In the genomic region with DNA sequence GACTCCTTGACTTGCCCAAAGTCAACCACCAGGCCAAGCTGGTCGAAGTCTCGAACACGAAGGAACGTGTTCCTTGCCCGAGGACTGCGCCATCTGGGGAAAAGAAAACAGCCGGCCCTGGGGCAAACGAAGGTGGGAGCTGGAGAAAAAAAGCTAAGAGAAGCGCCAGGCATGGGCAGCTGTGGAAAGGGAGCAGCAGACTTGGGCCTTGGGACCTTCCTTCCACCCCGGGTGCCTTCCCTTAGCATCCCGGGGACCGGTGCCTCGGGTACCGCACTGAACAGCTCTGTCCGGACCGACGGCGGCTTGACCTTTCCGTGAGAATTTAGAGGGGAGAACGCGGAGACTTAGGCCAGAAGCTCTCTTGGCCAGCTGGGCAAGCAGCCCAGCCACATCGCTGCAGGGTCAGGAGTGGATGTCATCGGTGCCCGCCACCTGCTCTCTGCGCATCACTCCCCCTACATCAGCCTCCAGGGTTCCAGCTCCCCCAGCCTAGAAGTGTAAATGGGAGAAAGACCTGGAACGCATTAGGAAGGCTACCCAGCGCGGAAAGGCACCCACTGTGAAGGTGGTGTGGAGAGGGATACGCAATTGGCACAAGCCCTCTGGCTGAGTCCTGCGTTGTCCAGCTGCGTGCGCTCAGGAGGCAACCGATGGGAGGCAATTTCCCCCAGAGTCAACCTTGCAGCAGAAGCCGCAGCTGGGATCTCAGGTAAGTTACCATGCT, we compare ENCODE assay signal across 14 mouse cellular contexts. TPM values are rescaled to one million over a fixed set of nuclear protein-coding genes. Genes with fewer than 3 reads are reported as not detected.
DNase-seq lines count a peak whose midpoint lies in the region; ATAC-seq and TF ChIP-seq lines count a peak whose summit lies in the region.
"Had no signal": no experiment of that assay in that cellular context is flagged by ENCODE, and none has a peak within 500 bp of the region (broad histone marks: within the 10 kb centered on the region; RNA-seq: fewer than 3 reads in every experiment).

No protein-coding gene starts in this region.

- H3K27ac ChIP-seq in gastrocnemius, adult 2 months: no peak overlapping the region
- H3K27ac ChIP-seq in midbrain, embryonic 10.5 days (replicated peaks): no peak overlapping the region
- H3K27ac ChIP-seq in midbrain, embryonic 16.5 days (ENCODE audit: low read length): no peak overlapping the region
- no peak overlapping the region for H3K27ac ChIP-seq in hindbrain, embryonic 13.5 days
- H3K27ac ChIP-seq: embryonic facial prominence, embryonic 15.5 days; liver, embryonic 15.5 days had no signal

- no peak for ATAC-seq in midbrain, embryonic 16.5 days
- 0 out of 2 replicates have a peak, but pooled peaks have one; percentile 7 for ATAC-seq in hindbrain, embryonic 13.5 days (ENCODE audit: low FRiP score)

- TF ChIP-seq CTCF in gastrocnemius, adult 2 months (IDR thresholded peaks at IDR 0.05): no peak

- no peak overlapping the region for H3K4me2 ChIP-seq in midbrain, embryonic 16.5 days (ENCODE audit: low read length)
- H3K4me2 ChIP-seq in hindbrain, embryonic 13.5 days: no peak overlapping the region
- H3K4me2 ChIP-seq: embryonic facial prominence, embryonic 15.5 days; liver, embryonic 15.5 days had no signal

- no peaks in the 10 kb centered on the region for H3K36me3 ChIP-seq in midbrain, embryonic 10.5 days
- H3K36me3 ChIP-seq in midbrain, embryonic 16.5 days (ENCODE audit: control insufficient read depth, insufficient read depth, low read length): no peaks in the 10 kb centered on the region
- H3K36me3 ChIP-seq in hindbrain, embryonic 13.5 days: no peaks in the 10 kb centered on the region
- H3K36me3 ChIP-seq: embryonic facial prominence, embryonic 15.5 days; liver, embryonic 15.5 days had no signal

- DNase-seq in gastrocnemius, adult 2 months: peak; percentile 28
- no peak for DNase-seq in gastrocnemius, postnatal 25 days
- peak; percentile 42 for DNase-seq in midbrain, embryonic 10.5 days (ENCODE audit: low spot score)
- peak; percentile 41 for DNase-seq in testis, postnatal 10 days (ENCODE audit: low spot score)
- no peak for DNase-seq in left cerebral cortex, postnatal 36 days (ENCODE audit: low spot score in 2 of 2)
- DNase-seq: kidney, adult 8-10 months; right cerebral cortex, postnatal 14 days; thymus, adult 18-20 months had no signal

- WGBS in midbrain, embryonic 10.5 days: 2% methylated on average over 34 of the region's 34 CpGs
- WGBS in midbrain, embryonic 16.5 days: 3% methylated on average over 34 of the region's 34 CpGs
- WGBS in hindbrain, embryonic 13.5 days: 2% methylated on average over 34 of the region's 34 CpGs

- H3K9me3 ChIP-seq in midbrain, embryonic 10.5 days (replicated peaks): no peaks in the 10 kb centered on the region
- H3K9me3 ChIP-seq in midbrain, embryonic 16.5 days (replicated peaks; ENCODE audit: control insufficient read depth, low read length, poor library complexity, severe bottlenecking): no peaks in the 10 kb centered on the region
- no peaks in the 10 kb centered on the region for H3K9me3 ChIP-seq in hindbrain, embryonic 13.5 days
- H3K9me3 ChIP-seq: embryonic facial prominence, embryonic 15.5 days; liver, embryonic 15.5 days had no signal

- peaks cover 9% of the 10 kb centered on the region for H3K4me1 ChIP-seq in midbrain, embryonic 10.5 days
- no peaks in the 10 kb centered on the region; the same call in 1 of the 2 replicates for H3K4me1 ChIP-seq in midbrain, embryonic 16.5 days (ENCODE audit: control insufficient read depth, insufficient read depth, low read length)
- H3K4me1 ChIP-seq in hindbrain, embryonic 13.5 days (replicated peaks): peaks cover 4% of the 10 kb centered on the region
- H3K4me1 ChIP-seq: liver, embryonic 15.5 days had no signal

- H3K4me3 ChIP-seq in gastrocnemius, adult 2 months: no peak overlapping the region
- H3K4me3 ChIP-seq in midbrain, embryonic 10.5 days: no peak overlapping the region
- H3K4me3 ChIP-seq in midbrain, embryonic 16.5 days (ENCODE audit: low read depth, low read length): no peak overlapping the region
- no peak overlapping the region for H3K4me3 ChIP-seq in hindbrain, embryonic 13.5 days
- H3K4me3 ChIP-seq: embryonic facial prominence, embryonic 15.5 days; liver, embryonic 15.5 days had no signal

- intact Hi-C loops in gastrocnemius, adult 2 months (cut with DNase I): loop anchor here (5.0 kb wide), 2 partner anchors 54 to 104 kb away; a partner anchor contains a TSS
- intact Hi-C loops in left cerebral cortex, postnatal 36 days (cut with DNase I): no loop called here

- H3K27me3 ChIP-seq in midbrain, embryonic 10.5 days (ENCODE audit: low read depth, poor library complexity, severe bottlenecking): peaks cover 97% of the 10 kb centered on the region
- peaks cover 37% of the 10 kb centered on the region for H3K27me3 ChIP-seq in midbrain, embryonic 16.5 days (ENCODE audit: control insufficient read depth, insufficient read depth, low read depth, low read length)
- H3K27me3 ChIP-seq in hindbrain, embryonic 13.5 days: peaks cover 78% of the 10 kb centered on the region

- H3K9ac ChIP-seq in midbrain, embryonic 16.5 days (ENCODE audit: low read depth, low read length): no peak overlapping the region
- no peak overlapping the region for H3K9ac ChIP-seq in hindbrain, embryonic 13.5 days
- H3K9ac ChIP-seq: embryonic facial prominence, embryonic 15.5 days; liver, embryonic 15.5 days had no signal

RNA-seq across cellular contexts. Expression of a gene that starts 6.9 kb away (rescaled TPM):
- 1 to 10 TPM in 1 of 2 experiments, under 1 TPM in 1; 0.84 to 1.7 TPM for total RNA-seq in gastrocnemius, adult 2 months (2021)
- 1 to 10 TPM; 1.4 to 2.0 TPM for total RNA-seq in gastrocnemius, postnatal 25 days (2021)
- 0.05 and 0.23 TPM in 2 replicates for polyA plus RNA-seq in midbrain, embryonic 10.5 days (2016; fragmentation: Nextera tagmentation; extraction: Ambion mirVana)
- 0.11 and 0.18 TPM in 2 replicates for polyA plus RNA-seq in midbrain, embryonic 16.5 days (2015; fragmentation: Nextera tagmentation; extraction: Ambion mirVana)
- polyA plus RNA-seq in hindbrain, embryonic 13.5 days (2015; fragmentation: Nextera tagmentation; extraction: Ambion mirVana): 2.2 TPM in 2 replicates
- not detected for total RNA-seq in left cerebral cortex, postnatal 36 days (2021)
- total RNA-seq: granulocyte monocyte progenitor cell, adult 5-6 weeks; layer of hippocampus, postnatal 10 days had no signal
- polyA plus RNA-seq: liver, embryonic 15.5 days had no signal

RNA-seq across cellular contexts. Expression of a gene that starts 52.5 kb away (rescaled TPM):
- 1 to 10 TPM; 5.4 to 6.8 TPM for total RNA-seq in gastrocnemius, adult 2 months (2021)
- total RNA-seq in gastrocnemius, postnatal 25 days (2021): 1 to 10 TPM; 4.7 to 7.4 TPM
- 19.7 and 20.4 TPM in 2 replicates for polyA plus RNA-seq in midbrain, embryonic 10.5 days (2016; fragmentation: Nextera tagmentation; extraction: Ambion mirVana)
- 12.3 and 13.3 TPM in 2 replicates for polyA plus RNA-seq in midbrain, embryonic 16.5 days (2015; fragmentation: Nextera tagmentation; extraction: Ambion mirVana)
- polyA plus RNA-seq in hindbrain, embryonic 13.5 days (2015; fragmentation: Nextera tagmentation; extraction: Ambion mirVana): 10.0 and 10.8 TPM in 2 replicates
- 10 to 100 TPM; 13.5 to 14.9 TPM for total RNA-seq in left cerebral cortex, postnatal 36 days (2021)

Comparison
In these comparisons a context has a peak if more than half of its experiments do, and no peak if none do; other contexts are left out.
1. DNase-seq: peak in gastrocnemius, adult 2 months (single experiment), midbrain, embryonic 10.5 days (single experiment) and testis, postnatal 10 days (single experiment); none in gastrocnemius, postnatal 25 days (single experiment) and left cerebral cortex, postnatal 36 days (0 of 2).